Mouse (Mus musculus) midbrain, embryonic 13.5 days (tissue): ENCODE data around the gene Plce1. TPM values are rescaled to one million over a fixed set of nuclear protein-coding genes. Genes with fewer than 3 reads are reported as not detected.
"Not testable (repeated sequence)": the region's sequence is repeated elsewhere in the genome, so short reads cannot be mapped to it uniquely, and the experiment has no call there.

ENCODE experiments used
- ATAC-seq: fragments of 200-750 bp; cut with Nextera tagmentation; 2 replicates; pipeline ENCODE4 v1.8.0; 2017; ENCODE audit warnings: mild to moderate bottlenecking, moderate TSS enrichment, moderate library complexity
- H3K27ac ChIP-seq: fragments of 300-500 bp; sonication (generic); 2 replicates; pipeline ENCODE4 v1.5.1; 2015; ENCODE audit warnings: inconsistent platforms, mild to moderate bottlenecking, moderate library complexity
- H3K27me3 ChIP-seq: fragments of 300-500 bp; sonication (generic); 2 replicates; pipeline ENCODE4 v1.6.1; 2015; ENCODE audit warnings: mild to moderate bottlenecking, inconsistent platforms
- H3K36me3 ChIP-seq: fragments of 300-500 bp; sonication (generic); 2 replicates; pipeline ENCODE4 v1.6.1; 2015; ENCODE audit warnings: mild to moderate bottlenecking, inconsistent platforms
- H3K4me1 ChIP-seq: fragments of 300-500 bp; sonication (generic); replicated peaks from 2 replicates; pipeline ENCODE4 v1.6.1; 2015; ENCODE audit warnings: inconsistent platforms
- H3K4me2 ChIP-seq: fragments of 300-500 bp; sonication (generic); replicated peaks from 2 replicates; pipeline ENCODE4 v1.6.1; 2015; ENCODE audit warnings: moderate library complexity, mild to moderate bottlenecking, inconsistent platforms
- H3K4me3 ChIP-seq: fragments of 300-500 bp; sonication (generic); replicated peaks from 2 replicates; pipeline ENCODE4 v1.5.1; 2015; ENCODE audit warnings: mild to moderate bottlenecking, inconsistent platforms
- H3K9ac ChIP-seq: fragments of 300-500 bp; sonication (generic); replicated peaks from 2 replicates; pipeline ENCODE4 v1.6.1; 2015; ENCODE audit warnings: mild to moderate bottlenecking, inconsistent platforms
- H3K9me3 ChIP-seq: fragments of 300-500 bp; sonication (generic); 2 replicates; pipeline ENCODE4 v1.6.1; 2016; ENCODE audit warnings: mild to moderate bottlenecking, inconsistent platforms
- WGBS: fragments of 180-500 bp; shearing (Covaris S2); methylation state at CpG from one replicate; pipeline ENCODE4 v1.1.7; 2015; 5-methylcytosine and 5-hydroxymethylcytosine counted together
- polyA plus RNA-seq: library from polyadenylated mRNA; unstranded; fragments of >200 nt; fragmentation: Nextera tagmentation; extraction: Ambion mirVana; gene quantifications from 2 replicates; pipeline ENCODE4 v1.2.1, GENCODE M21; 2015

The Plce1 gene
- polyA plus RNA-seq, 1 experiment from 2014 or later: 4.3 TPM

GRCm38 (mm10) chr19:38558816-38559215 lies 77.9 kb downstream of the Plce1 start:
- Histone ChIP-seq H3K9ac (no peak overlapping the region), H3K4me2 (no peak overlapping the region), H3K4me1 (no peaks in the 10 kb centered on the region), H3K27me3 (no peaks in the 10 kb centered on the region), H3K27ac (no peak overlapping the region), H3K36me3 (no peaks in the 10 kb centered on the region), H3K9me3 (no peaks in the 10 kb centered on the region), H3K4me3 (no peak overlapping the region)
- ATAC-seq: no peak
- WGBS: 76% methylated on average over 1 of the region's 1 CpGs

- peaks cover 12% of the 10 kb centered on the region for H3K4me1 ChIP-seq
- not testable (repeated sequence) for ATAC-seq, H3K4me2 ChIP-seq, H3K4me3 ChIP-seq, H3K27me3 ChIP-seq, H3K9ac ChIP-seq, H3K9me3 ChIP-seq, H3K27ac ChIP-seq, H3K36me3 ChIP-seq
- 93% methylated on average over 1 of the region's 1 CpGs for WGBS
These were observed 81.0 kb downstream of the Plce1 start for GRCm38 (mm10) chr19:38561887-38562286.

GRCm38 (mm10) chr19:38566156-38566555 lies 85.2 kb downstream of the Plce1 start:
- Histone ChIP-seq H3K4me3 (no peak overlapping the region), H3K4me1 (peaks cover 19% of the 10 kb centered on the region), H3K4me2 (peak overlapping the region; percentile 33; the same call in 1 of the 2 replicates), H3K9ac (no peak overlapping the region), H3K27me3 (no peaks in the 10 kb centered on the region), H3K27ac (no peak overlapping the region), H3K9me3 (no peaks in the 10 kb centered on the region), H3K36me3 (no peaks in the 10 kb centered on the region)
- no peak for ATAC-seq

GRCm38 (mm10) chr19:38566752-38567151 lies 85.8 kb downstream of the Plce1 start:
- WGBS: 10% methylated on average over 7 of the region's 7 CpGs
- Histone ChIP-seq H3K9me3 (no peaks in the 10 kb centered on the region), H3K27me3 (no peaks in the 10 kb centered on the region), H3K36me3 (no peaks in the 10 kb centered on the region), H3K9ac (no peak overlapping the region), H3K4me2 (peak overlapping the region; percentile 33), H3K4me1 (peaks cover 19% of the 10 kb centered on the region), H3K27ac (no peak overlapping the region), H3K4me3 (no peak overlapping the region)
- peak; percentile 81 for ATAC-seq

GRCm38 (mm10) chr19:38567331-38567730 lies 86.4 kb downstream of the Plce1 start:
- Histone ChIP-seq H3K4me2 (no peak overlapping the region), H3K4me3 (no peak overlapping the region), H3K27me3 (no peaks in the 10 kb centered on the region), H3K4me1 (peaks cover 19% of the 10 kb centered on the region), H3K9ac (no peak overlapping the region), H3K36me3 (no peaks in the 10 kb centered on the region), H3K27ac (no peak overlapping the region), H3K9me3 (no peaks in the 10 kb centered on the region)
- ATAC-seq: 0 out of 2 replicates have a peak, but pooled peaks have one; percentile 43
- WGBS: 62% methylated on average over 5 of the region's 5 CpGs

- Histone ChIP-seq H3K9ac (no peak overlapping the region), H3K36me3 (no peaks in the 10 kb centered on the region), H3K4me3 (no peak overlapping the region), H3K9me3 (no peaks in the 10 kb centered on the region), H3K4me2 (no peak overlapping the region), H3K27me3 (no peaks in the 10 kb centered on the region), H3K4me1 (no peaks in the 10 kb centered on the region), H3K27ac (no peak overlapping the region)
- ATAC-seq: no peak
- WGBS: 44% methylated on average over 8 of the region's 8 CpGs
These were observed 97.7 kb downstream of the Plce1 start for GRCm38 (mm10) chr19:38578554-38579146.

GRCm38 (mm10) chr19:38582861-38583260 lies 102.0 kb downstream of the Plce1 start:
- Histone ChIP-seq H3K4me2 (no peak overlapping the region), H3K36me3 (no peaks in the 10 kb centered on the region), H3K4me1 (0 out of 2 replicates have a peak, but pooled peaks cover 5% of the 10 kb centered on the region), H3K27ac (no peak overlapping the region), H3K4me3 (no peak overlapping the region), H3K9ac (no peak overlapping the region), H3K9me3 (no peaks in the 10 kb centered on the region), H3K27me3 (no peaks in the 10 kb centered on the region)
- no peak for ATAC-seq
- WGBS: 94% methylated on average over 1 of the region's 1 CpGs

- H3K9me3 ChIP-seq: no peaks in the 10 kb centered on the region
- no peak overlapping the region for H3K4me3 ChIP-seq
- no peak overlapping the region for H3K9ac ChIP-seq
- H3K4me2 ChIP-seq: no peak overlapping the region
- H3K36me3 ChIP-seq: no peaks in the 10 kb centered on the region
- 80% methylated on average over 5 of the region's 5 CpGs for WGBS
- 0 out of 2 replicates have a peak, but pooled peaks cover 6% of the 10 kb centered on the region for H3K4me1 ChIP-seq
- no peak overlapping the region for H3K27ac ChIP-seq
- no peaks in the 10 kb centered on the region for H3K27me3 ChIP-seq
- no peak for ATAC-seq
These were observed 106.7 kb downstream of the Plce1 start for GRCm38 (mm10) chr19:38587559-38587958.

- Histone ChIP-seq H3K9me3 (no peaks in the 10 kb centered on the region), H3K27me3 (no peaks in the 10 kb centered on the region), H3K9ac (no peak overlapping the region), H3K4me1 (0 out of 2 replicates have a peak, but pooled peaks cover 6% of the 10 kb centered on the region), H3K4me2 (no peak overlapping the region), H3K36me3 (no peaks in the 10 kb centered on the region), H3K4me3 (no peak overlapping the region), H3K27ac (no peak overlapping the region)
- 84% methylated on average over 5 of the region's 5 CpGs for WGBS
- ATAC-seq: no peak
These were observed 108.6 kb downstream of the Plce1 start for GRCm38 (mm10) chr19:38589466-38589865.

- no peaks in the 10 kb centered on the region for H3K9me3 ChIP-seq
- no peak overlapping the region for H3K27ac ChIP-seq
- H3K27me3 ChIP-seq: no peaks in the 10 kb centered on the region
- WGBS: 88% methylated on average over 8 of the region's 8 CpGs
- no peak overlapping the region for H3K9ac ChIP-seq
- no peak overlapping the region for H3K4me2 ChIP-seq
- H3K4me3 ChIP-seq: no peak overlapping the region
- no peak for ATAC-seq
- no peaks in the 10 kb centered on the region for H3K36me3 ChIP-seq
- 0 out of 2 replicates have a peak, but pooled peaks cover 6% of the 10 kb centered on the region for H3K4me1 ChIP-seq
These were observed 109.0 kb downstream of the Plce1 start for GRCm38 (mm10) chr19:38589941-38590340.

- no peak for ATAC-seq
- Histone ChIP-seq H3K27me3 (no peaks in the 10 kb centered on the region), H3K4me3 (no peak overlapping the region), H3K4me1 (0 out of 2 replicates have a peak, but pooled peaks cover 5% of the 10 kb centered on the region), H3K36me3 (no peaks in the 10 kb centered on the region), H3K4me2 (no peak overlapping the region), H3K9ac (no peak overlapping the region), H3K9me3 (no peaks in the 10 kb centered on the region), H3K27ac (no peak overlapping the region)
- 74% methylated on average over 7 of the region's 7 CpGs for WGBS
These were observed 111.8 kb downstream of the Plce1 start for GRCm38 (mm10) chr19:38592566-38593224.

- H3K27me3 ChIP-seq: no peaks in the 10 kb centered on the region
- H3K9ac ChIP-seq: no peak overlapping the region
- no peak overlapping the region for H3K27ac ChIP-seq
- no peak for ATAC-seq
- WGBS: 95% methylated on average over 12 of the region's 12 CpGs
- H3K4me3 ChIP-seq: no peak overlapping the region
- H3K9me3 ChIP-seq: no peaks in the 10 kb centered on the region
- no peaks in the 10 kb centered on the region for H3K36me3 ChIP-seq
- H3K4me1 ChIP-seq: 0 out of 2 replicates have a peak, but pooled peaks cover 3% of the 10 kb centered on the region
- H3K4me2 ChIP-seq: no peak overlapping the region
These were observed 112.5 kb downstream of the Plce1 start for GRCm38 (mm10) chr19:38593225-38593897.
